8 mouse cellular contexts compared by ENCODE assay signal in genomic region chr7:80387033-80387632, GRCm38 (mm10). TPM values are rescaled to one million over a fixed set of nuclear protein-coding genes. Genes with fewer than 3 reads are reported as not detected.
DNase-seq lines count a peak whose midpoint lies in the region; ATAC-seq lines count a peak whose summit lies in the region.

No protein-coding gene starts in this region.

- H3K27ac ChIP-seq in embryonic facial prominence, embryonic 15.5 days (replicated peaks) = peak overlapping the region; percentile 74
- H3K27ac ChIP-seq in intestine, embryonic 15.5 days = peak overlapping the region; percentile 51
- H3K27ac ChIP-seq in stomach, embryonic 15.5 days = peak overlapping the region; percentile 73

- H3K9me3 ChIP-seq in embryonic facial prominence, embryonic 15.5 days (replicated peaks) = no peaks in the 10 kb centered on the region
- no peaks in the 10 kb centered on the region for H3K9me3 ChIP-seq in intestine, embryonic 15.5 days
- no peaks in the 10 kb centered on the region for H3K9me3 ChIP-seq in stomach, embryonic 15.5 days

- H3K4me1 ChIP-seq in embryonic facial prominence, embryonic 15.5 days = peaks cover 29% of the 10 kb centered on the region
- peaks cover 13% of the 10 kb centered on the region for H3K4me1 ChIP-seq in intestine, embryonic 15.5 days (replicated peaks)
- H3K4me1 ChIP-seq in stomach, embryonic 15.5 days = peaks cover 16% of the 10 kb centered on the region

- peak; percentile 32 for DNase-seq in gastrocnemius, adult 18-20 months (ENCODE audit: low spot score)
- no peak for DNase-seq in gastrocnemius, adult 8-10 months (ENCODE audit: low spot score in 2 of 2)
- peak; percentile 39 for DNase-seq in lung, postnatal 14 days
- DNase-seq in cerebellum, adult 8-10 months = no peak
- DNase-seq in thymus, postnatal 36 days = no peak

- peak overlapping the region; percentile 49 for H3K4me2 ChIP-seq in embryonic facial prominence, embryonic 15.5 days (replicated peaks)
- peak overlapping the region; percentile 57 for H3K4me2 ChIP-seq in intestine, embryonic 15.5 days (replicated peaks)
- peak overlapping the region; percentile 46 for H3K4me2 ChIP-seq in stomach, embryonic 15.5 days

- no peak for ATAC-seq in embryonic facial prominence, embryonic 15.5 days (ENCODE audit: insufficient number of reproducible peaks, low FRiP score, low TSS enrichment, low read depth)
- ATAC-seq in intestine, embryonic 15.5 days = 0 out of 2 replicates have a peak, but pooled peaks have one; percentile 4
- ATAC-seq in stomach, embryonic 15.5 days (ENCODE audit: insufficient read depth, low FRiP score, low read depth) = no peak

- H3K9ac ChIP-seq in embryonic facial prominence, embryonic 15.5 days = no peak overlapping the region
- peak overlapping the region; percentile 42 for H3K9ac ChIP-seq in intestine, embryonic 15.5 days
- peak overlapping the region; percentile 16; the same call in 1 of the 2 replicates for H3K9ac ChIP-seq in stomach, embryonic 15.5 days

- WGBS in embryonic facial prominence, embryonic 15.5 days = 36% methylated on average over 17 of the region's 17 CpGs
- WGBS in intestine, embryonic 15.5 days = 38% methylated on average over 17 of the region's 17 CpGs
- 37% methylated on average over 17 of the region's 17 CpGs for WGBS in stomach, embryonic 15.5 days

- H3K36me3 ChIP-seq in embryonic facial prominence, embryonic 15.5 days = peaks cover 37% of the 10 kb centered on the region
- peaks cover 13% of the 10 kb centered on the region for H3K36me3 ChIP-seq in intestine, embryonic 15.5 days
- H3K36me3 ChIP-seq in stomach, embryonic 15.5 days = 0 out of 2 replicates have a peak, but pooled peaks cover 20% of the 10 kb centered on the region

- H3K4me3 ChIP-seq in embryonic facial prominence, embryonic 15.5 days (replicated peaks) = peak overlapping the region; percentile 35
- peak overlapping the region; percentile 29 for H3K4me3 ChIP-seq in intestine, embryonic 15.5 days (replicated peaks)
- H3K4me3 ChIP-seq in stomach, embryonic 15.5 days (replicated peaks) = peak overlapping the region; percentile 34

- H3K27me3 ChIP-seq in embryonic facial prominence, embryonic 15.5 days = no peaks in the 10 kb centered on the region
- H3K27me3 ChIP-seq in intestine, embryonic 15.5 days (replicated peaks) = no peaks in the 10 kb centered on the region
- H3K27me3 ChIP-seq in stomach, embryonic 15.5 days (replicated peaks) = no peaks in the 10 kb centered on the region

RNA-seq across cellular contexts. Expression of gene Fes, which starts 0.6 kb away (rescaled TPM):
- total RNA-seq in gastrocnemius, adult 18-20 months (2021) = 1 to 10 TPM; 2.0 to 3.5 TPM
- 1 to 10 TPM; 1.7 to 2.7 (median 2.4) TPM for total RNA-seq in gastrocnemius, adult 8-10 months (2022)
- 16.4 and 16.7 TPM in 2 replicates for polyA plus RNA-seq in embryonic facial prominence, embryonic 15.5 days (2015; fragmentation: Nextera tagmentation; extraction: Ambion mirVana)
- polyA plus RNA-seq in intestine, embryonic 15.5 days (2015; fragmentation: Nextera tagmentation; extraction: Ambion mirVana) = 11.2 and 11.5 TPM in 2 replicates
- polyA plus RNA-seq in stomach, embryonic 15.5 days (2015; fragmentation: Nextera tagmentation; extraction: Ambion mirVana) = 12.5 and 13.5 TPM in 2 replicates

RNA-seq across cellular contexts. Expression of gene Man2a2, which starts 16.0 kb away (rescaled TPM):
- 100 to 1,000 TPM; 132 to 136 TPM for total RNA-seq in gastrocnemius, adult 18-20 months (2021)
- total RNA-seq in gastrocnemius, adult 8-10 months (2022) = 100 to 1,000 TPM; 139 to 171 (median 148) TPM
- 24.8 and 25.2 TPM in 2 replicates for polyA plus RNA-seq in embryonic facial prominence, embryonic 15.5 days (2015; fragmentation: Nextera tagmentation; extraction: Ambion mirVana)
- polyA plus RNA-seq in intestine, embryonic 15.5 days (2015; fragmentation: Nextera tagmentation; extraction: Ambion mirVana) = 13.1 and 14.7 TPM in 2 replicates
- 16.3 and 16.4 TPM in 2 replicates for polyA plus RNA-seq in stomach, embryonic 15.5 days (2015; fragmentation: Nextera tagmentation; extraction: Ambion mirVana)

RNA-seq across cellular contexts. Expression of gene Furin, which starts 18.1 kb away (rescaled TPM):
- 10 to 100 TPM; 52.8 to 53.9 TPM for total RNA-seq in gastrocnemius, adult 18-20 months (2021)
- 10 to 100 TPM; 50.3 to 60.1 (median 56.7) TPM for total RNA-seq in gastrocnemius, adult 8-10 months (2022)
- polyA plus RNA-seq in embryonic facial prominence, embryonic 15.5 days (2015; fragmentation: Nextera tagmentation; extraction: Ambion mirVana) = 16.0 and 16.7 TPM in 2 replicates
- 9.3 and 10.7 TPM in 2 replicates for polyA plus RNA-seq in intestine, embryonic 15.5 days (2015; fragmentation: Nextera tagmentation; extraction: Ambion mirVana)
- polyA plus RNA-seq in stomach, embryonic 15.5 days (2015; fragmentation: Nextera tagmentation; extraction: Ambion mirVana) = 11.6 and 12.5 TPM in 2 replicates

RNA-seq across cellular contexts. Expression of gene Hddc3, which starts 44.2 kb away (rescaled TPM):
- total RNA-seq in gastrocnemius, adult 18-20 months (2021) = 10 to 100 TPM; 28.8 to 31.7 TPM
- total RNA-seq in gastrocnemius, adult 8-10 months (2022) = 10 to 100 TPM; 22.9 to 26.1 (median 24.6) TPM
- 22.9 and 25.4 TPM in 2 replicates for polyA plus RNA-seq in embryonic facial prominence, embryonic 15.5 days (2015; fragmentation: Nextera tagmentation; extraction: Ambion mirVana)
- 14.7 and 15.4 TPM in 2 replicates for polyA plus RNA-seq in intestine, embryonic 15.5 days (2015; fragmentation: Nextera tagmentation; extraction: Ambion mirVana)
- 16.4 and 20.1 TPM in 2 replicates for polyA plus RNA-seq in stomach, embryonic 15.5 days (2015; fragmentation: Nextera tagmentation; extraction: Ambion mirVana)

RNA-seq across cellular contexts. Expression of gene Unc45a, which starts 46.3 kb away (rescaled TPM):
- total RNA-seq in gastrocnemius, adult 18-20 months (2021) = 10 to 100 TPM in 1 of 2 experiments, 1 to 10 TPM in 1; 9.9 to 10.1 TPM
- total RNA-seq in gastrocnemius, adult 8-10 months (2022) = 10 to 100 TPM; 10.4 to 14.9 (median 12.0) TPM
- 55.6 and 57.7 TPM in 2 replicates for polyA plus RNA-seq in embryonic facial prominence, embryonic 15.5 days (2015; fragmentation: Nextera tagmentation; extraction: Ambion mirVana)
- 37.0 and 37.6 TPM in 2 replicates for polyA plus RNA-seq in intestine, embryonic 15.5 days (2015; fragmentation: Nextera tagmentation; extraction: Ambion mirVana)
- 35.5 and 38.3 TPM in 2 replicates for polyA plus RNA-seq in stomach, embryonic 15.5 days (2015; fragmentation: Nextera tagmentation; extraction: Ambion mirVana)

Comparison
In these comparisons a context has a peak if more than half of its experiments do, and no peak if none do; other contexts are left out.
1. DNase-seq: peak in gastrocnemius, adult 18-20 months (single experiment) and lung, postnatal 14 days (single experiment); none in gastrocnemius, adult 8-10 months (0 of 2), cerebellum, adult 8-10 months (single experiment) and thymus, postnatal 36 days (0 of 2).
2. Peak in every context shown above with its lines, with median percentiles within 50 percentile points of each other: H3K27ac ChIP-seq, H3K4me2 ChIP-seq and H3K4me3 ChIP-seq.